Comparison of ENCODE assay signal across 11 mouse cellular contexts in genomic region chr5:64224735-64225425, GRCm38 (mm10).
A peak's percentile ranks its signal among the peaks of the same experiment; 100 is the strongest.
DNase-seq lines count a peak whose midpoint lies in the region; ATAC-seq and TF ChIP-seq lines count a peak whose summit lies in the region.
"Had no signal": no experiment of that assay in that cellular context is flagged by ENCODE, and none has a peak within 500 bp of the region (broad histone marks: within the 10 kb centered on the region; RNA-seq: fewer than 3 reads in every experiment).

No protein-coding gene starts in this region.

- intact Hi-C loops in heart, postnatal 36 days (cut with DNase I) = no loop called here
- intact Hi-C loops in left cerebral cortex, postnatal 25 days (cut with DNase I) = no loop called here

- TF ChIP-seq CTCF in heart, postnatal 0 days (IDR thresholded peaks at IDR 0.05; ENCODE audit: low read depth) = no peak

- no peaks in the 10 kb centered on the region for H3K27me3 ChIP-seq in heart, postnatal 0 days (ENCODE audit: control insufficient read depth, insufficient read depth, low read length)
- H3K27me3 ChIP-seq: liver, embryonic 15.5 days had no signal

- no peak for DNase-seq in heart, postnatal 0 days (ENCODE audit: low spot score)
- no peak for DNase-seq in heart, postnatal 36 days
- DNase-seq in 416B (ENCODE audit: low read depth) = peak; percentile 78
- DNase-seq in left cerebral cortex, postnatal 25 days (ENCODE audit: low spot score in 2 of 2) = peak; percentile 64 to 78
- DNase-seq in cerebellum, postnatal 25 days = no peak
- no peak for DNase-seq in retina, embryonic 14.5 days (ENCODE audit: low spot score)
- DNase-seq: heart, postnatal 4 days had no signal

- H3K4me2 ChIP-seq in heart, postnatal 0 days (ENCODE audit: low read depth, low read length) = no peak overlapping the region
- H3K4me2 ChIP-seq: liver, embryonic 15.5 days had no signal

- no peak; the same call in 1 of the 2 replicates for ATAC-seq in heart, postnatal 0 days (ENCODE audit: insufficient read depth, low read depth)
- ATAC-seq in erythroblast, adult 5-6 weeks (replicated peaks; ENCODE audit: low FRiP score, poor library complexity, severe bottlenecking) = no peak

- H3K9ac ChIP-seq in heart, postnatal 0 days (replicated peaks; ENCODE audit: low read depth, low read length) = no peak overlapping the region
- H3K9ac ChIP-seq: liver, embryonic 15.5 days had no signal

- no peaks in the 10 kb centered on the region for H3K4me1 ChIP-seq in heart, postnatal 0 days (ENCODE audit: control insufficient read depth, insufficient read depth)
- peaks cover 10% of the 10 kb centered on the region; the same call in 1 of the 2 replicates for H3K4me1 ChIP-seq in brown adipose tissue, adult 24 weeks (ENCODE audit: control insufficient read depth, insufficient read depth, insufficient read length, low read length)

- WGBS in heart, postnatal 0 days = 65% methylated on average over 9 of the region's 9 CpGs

- TF ChIP-seq EP300 in heart, postnatal 0 days (IDR thresholded peaks at IDR 0.05; ENCODE audit: low read depth) = no peak

- H3K4me3 ChIP-seq in heart, postnatal 0 days (ENCODE audit: low read depth, low read length) = no peak overlapping the region
- H3K4me3 ChIP-seq in brown adipose tissue, adult 24 weeks (ENCODE audit: insufficient read depth, low read depth, low read length) = no peak overlapping the region
- H3K4me3 ChIP-seq: liver, embryonic 15.5 days had no signal

- H3K27ac ChIP-seq in heart, postnatal 0 days (ENCODE audit: low read depth) = peak overlapping the region; percentile 47
- H3K27ac ChIP-seq in brown adipose tissue, adult 24 weeks (replicated peaks; ENCODE audit: low read depth, low read length) = peak overlapping the region; percentile 32
- H3K27ac ChIP-seq: liver, embryonic 15.5 days had no signal

- 0 out of 2 replicates have a peak, but pooled peaks cover 3% of the 10 kb centered on the region for H3K36me3 ChIP-seq in heart, postnatal 0 days (replicated peaks; ENCODE audit: control insufficient read depth, insufficient read depth, low read length)
- H3K36me3 ChIP-seq: liver, embryonic 15.5 days had no signal

- H3K9me3 ChIP-seq in heart, postnatal 0 days (replicated peaks; ENCODE audit: control insufficient read depth, low read length) = no peaks in the 10 kb centered on the region
- H3K9me3 ChIP-seq: G1E; liver, embryonic 15.5 days had no signal

Comparison
In these comparisons a context has a peak if more than half of its experiments do, and no peak if none do; other contexts are left out.
1. DNase-seq: peak in 416B (single experiment) and left cerebral cortex, postnatal 25 days (2 of 2); none in heart, postnatal 0 days (single experiment), heart, postnatal 36 days (0 of 2), cerebellum, postnatal 25 days (0 of 2) and retina, embryonic 14.5 days (single experiment).